Mouse (Mus musculus) frontal cortex, postnatal 25 days (tissue): ENCODE results near the gene Nrsn1.
A peak's percentile ranks its signal among the peaks of the same experiment; 100 is the strongest.
"Not testable (repeated sequence)": the region's sequence is repeated elsewhere in the genome, so short reads cannot be mapped to it uniquely, and the experiment has no call there.

Experiments used
- DNase-seq, 2 experiments: peaks; one replicate each; pipeline ENCODE4 v3.0.0; 2022; ENCODE audit warnings: low spot score in 2 of 2

Gene Nrsn1

DNA sequence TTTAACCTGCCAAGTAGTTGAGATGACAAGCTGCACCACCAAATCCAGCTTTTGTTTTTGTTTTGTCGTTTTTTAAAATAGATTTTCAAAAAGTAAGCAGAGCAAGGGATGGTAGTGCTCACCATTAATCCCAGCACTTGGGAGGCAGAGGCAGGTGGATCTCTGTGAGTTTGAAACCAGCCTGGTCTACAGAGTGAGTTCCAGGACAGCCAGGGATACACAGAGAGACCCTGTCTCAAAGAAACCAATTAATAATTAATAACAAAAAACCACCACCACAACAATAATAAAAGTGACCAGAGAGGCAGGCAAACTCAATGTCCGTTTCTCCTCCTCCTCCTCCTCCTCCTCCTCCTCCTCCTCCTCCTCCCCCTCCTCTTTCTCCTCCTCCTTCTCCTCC is at the start of gene Nrsn1:
Gene Nrsn1 (minus strand): TSS at position 101 of the 400 bp plus-strand sequence.
- DNase-seq, result not testable (repeated sequence)

- no peak for DNase-seq
These were observed 41.8 kb upstream of the Nrsn1 start for GRCm38 (mm10) chr13:25312059-25312458.

DNA sequence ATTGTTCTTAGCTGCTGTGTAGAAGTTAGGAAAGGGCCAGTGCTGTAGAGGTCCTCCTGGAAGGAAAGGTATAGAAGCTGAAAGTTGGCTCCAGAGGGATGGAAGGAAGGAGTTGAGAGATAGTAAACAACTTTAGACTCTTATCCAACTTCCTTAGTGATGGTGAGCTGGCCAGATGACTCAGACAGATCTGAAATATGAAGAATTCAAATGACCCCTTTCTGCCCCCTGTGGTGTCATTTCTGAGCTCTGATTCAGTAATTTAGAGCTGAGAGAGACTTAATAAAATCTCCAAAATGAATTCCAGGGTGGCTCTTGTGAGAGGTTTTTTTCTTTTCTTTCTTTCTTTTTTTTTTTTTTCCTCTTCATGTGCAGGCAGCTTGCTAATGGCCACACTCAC is 39.8 kb upstream of the Nrsn1 start:
- DNase-seq, result no peak

GRCm38 (mm10) chr13:25288736-25289135 is 18.4 kb upstream of the Nrsn1 start:
- DNase-seq, result no peak

DNA sequence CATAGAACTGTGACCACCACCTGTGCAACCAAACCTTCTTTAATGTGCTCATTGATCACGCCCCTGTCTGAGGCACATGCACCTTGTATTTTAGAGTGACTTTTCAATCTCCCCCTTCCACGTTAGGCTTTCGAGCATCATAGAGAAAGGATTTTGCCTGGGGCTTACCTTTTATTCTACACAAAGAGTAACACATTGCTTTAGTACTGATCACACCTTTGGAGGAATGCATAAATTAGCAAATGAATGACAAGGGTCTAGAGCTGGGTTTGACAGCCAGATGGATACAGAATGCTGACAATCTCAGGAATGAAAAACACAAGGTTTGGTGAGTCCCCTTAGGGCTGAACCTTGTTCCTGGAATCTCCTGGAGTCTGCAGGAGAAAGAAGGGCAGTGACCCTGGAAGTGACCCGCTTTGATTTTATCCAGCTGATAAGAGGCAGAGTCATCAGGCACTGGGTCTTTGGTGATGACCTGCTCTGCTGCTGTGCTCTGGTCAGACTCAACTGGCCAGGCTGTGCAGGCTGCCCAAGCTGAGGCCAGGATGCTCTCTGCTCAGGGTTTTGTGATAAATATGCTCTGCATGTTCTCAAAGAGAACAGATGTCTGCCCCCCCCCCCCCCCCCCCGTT is 4.7 kb upstream of the Nrsn1 start:
- DNase-seq, result no peak

- DNase-seq, result no peak
These were observed 1.9 kb upstream of the Nrsn1 start for GRCm38 (mm10) chr13:25272189-25272588.

DNA sequence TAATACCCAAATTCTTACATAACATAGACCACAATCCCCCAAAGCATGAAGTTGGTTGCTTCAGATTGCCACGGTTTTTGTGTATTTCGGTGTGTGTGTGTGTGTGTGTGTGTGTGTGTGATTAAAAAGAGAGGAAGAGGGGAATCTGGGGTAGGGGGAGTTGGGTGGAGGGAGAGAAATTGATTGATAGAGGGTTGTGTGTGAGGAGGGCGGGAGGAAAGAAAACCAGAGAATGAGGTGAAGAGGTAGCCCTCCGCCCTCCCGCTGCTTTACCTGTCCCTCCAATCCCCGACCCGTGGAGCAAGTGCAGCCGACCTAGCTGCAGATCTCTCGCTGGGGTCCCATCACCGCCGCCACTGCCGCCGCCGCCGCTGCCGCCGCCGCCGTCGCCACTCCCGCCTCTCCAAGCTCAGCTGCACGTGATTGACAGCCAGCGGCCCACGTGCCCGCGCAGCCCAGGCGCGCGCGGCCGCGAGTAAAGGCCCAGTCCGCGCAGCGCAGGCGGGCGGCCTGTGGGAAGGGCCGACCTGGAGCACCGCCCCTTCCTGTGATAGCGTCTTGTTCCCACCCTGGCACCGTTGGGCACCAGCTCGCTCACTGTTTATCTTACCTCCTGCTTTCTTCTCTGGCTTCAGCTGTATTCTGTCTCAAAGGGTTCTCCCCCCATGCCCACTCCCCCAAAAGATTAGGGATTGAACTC is 583 bp downstream of the Nrsn1 start:
- peak; percentile 40 to 58 for DNase-seq

DNA sequence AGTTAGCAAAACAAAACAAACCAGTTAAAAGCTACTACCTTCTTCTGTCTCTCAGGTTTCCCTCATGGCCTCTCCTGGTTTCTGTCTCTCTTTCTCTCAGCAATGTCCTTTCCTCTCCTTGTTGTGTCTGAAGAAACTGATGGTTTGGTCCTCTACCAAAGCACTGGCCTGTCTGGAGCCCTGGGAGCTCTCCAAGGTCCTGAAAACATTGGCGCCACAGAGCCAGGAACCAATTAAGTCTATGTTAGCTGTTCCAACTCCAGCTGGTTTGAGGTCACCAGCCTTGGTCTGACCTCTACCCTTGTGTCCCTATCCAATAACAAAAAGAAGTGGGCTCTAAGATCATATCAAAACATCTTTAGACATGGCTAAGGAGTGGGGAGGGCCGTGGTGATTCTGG is 1.3 kb downstream of the Nrsn1 start:
- no peak for DNase-seq

DNA sequence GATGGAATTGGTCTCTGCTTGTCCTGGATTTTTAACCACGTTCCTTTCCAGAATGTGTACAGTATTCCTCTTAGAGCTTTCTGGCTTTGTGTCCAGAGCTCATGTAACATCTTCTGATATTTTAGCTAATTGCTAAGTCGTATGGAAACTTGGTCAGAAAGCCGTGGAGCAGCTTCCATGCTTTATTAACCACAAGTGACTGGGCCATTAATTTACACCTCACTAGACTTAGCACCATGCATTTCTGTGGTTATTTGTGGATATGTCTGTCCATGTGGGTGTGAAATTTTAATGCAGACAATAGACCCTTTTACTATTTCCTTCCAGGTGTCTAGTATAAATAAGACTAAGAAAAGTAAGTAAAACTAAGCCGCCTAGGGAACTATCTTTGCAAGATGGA is 7.6 kb downstream of the Nrsn1 start:
- no peak for DNase-seq

- DNase-seq, result no peak
These were observed 12.7 kb downstream of the Nrsn1 start for GRCm38 (mm10) chr13:25257608-25258007.

DNA sequence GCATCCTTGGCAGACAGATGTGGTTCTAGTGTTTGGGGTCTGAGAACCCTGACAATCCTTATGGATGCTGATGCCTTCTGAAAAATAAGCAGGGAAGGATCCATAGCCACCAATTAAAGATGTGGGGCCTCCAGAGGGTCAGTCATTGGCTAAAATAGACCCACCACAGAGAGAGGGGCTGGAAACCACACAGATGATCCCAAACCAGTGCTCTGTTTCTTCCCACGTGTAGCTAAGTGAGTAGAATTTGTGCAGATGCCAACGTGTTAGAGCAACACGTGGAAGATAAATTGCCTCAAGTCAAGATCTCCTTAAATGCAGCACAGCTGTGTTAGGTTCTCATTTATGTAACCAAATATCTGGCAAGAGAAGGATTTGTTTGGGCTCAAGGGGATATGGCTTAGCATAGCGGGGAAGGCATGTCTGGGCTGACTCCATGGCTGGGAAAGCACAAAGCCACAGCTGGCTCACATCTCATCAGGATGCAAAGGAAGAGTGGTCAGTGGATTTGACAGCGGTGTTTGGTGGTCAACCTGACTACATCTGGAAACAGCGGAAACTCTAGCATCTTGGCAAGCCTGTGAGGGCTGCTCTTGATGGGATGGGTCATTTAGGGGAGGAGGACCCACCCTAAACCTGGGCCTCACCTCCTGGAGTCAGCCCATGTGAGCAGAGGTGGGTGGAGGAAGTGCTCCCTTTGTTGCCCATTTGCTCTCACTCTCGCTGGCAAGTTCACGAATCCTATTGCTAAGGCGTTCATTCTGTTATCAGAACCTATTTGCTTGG is 15.6 kb downstream of the Nrsn1 start:
- no peak for DNase-seq

GRCm38 (mm10) chr13:25251893-25252292 is 18.4 kb downstream of the Nrsn1 start:
- no peak for DNase-seq

GRCm38 (mm10) chr13:25220186-25220787 is 50.0 kb downstream of the Nrsn1 start:
- no peak for DNase-seq

- DNase-seq, result no peak
These were observed 51.9 kb downstream of the Nrsn1 start for GRCm38 (mm10) chr13:25218394-25218793.

- DNase-seq, result no peak
These were observed 63.4 kb downstream of the Nrsn1 start for GRCm38 (mm10) chr13:25206950-25207349.
